Mouse (Mus musculus): ENCODE results near the gene Mapk8. TPM values are rescaled to one million over a fixed set of nuclear protein-coding genes. Genes with fewer than 3 reads are reported as not detected.

Mapk8 gene
- polyA plus RNA-seq, 1 experiment from 2014 or later = 31.9 TPM

DNA sequence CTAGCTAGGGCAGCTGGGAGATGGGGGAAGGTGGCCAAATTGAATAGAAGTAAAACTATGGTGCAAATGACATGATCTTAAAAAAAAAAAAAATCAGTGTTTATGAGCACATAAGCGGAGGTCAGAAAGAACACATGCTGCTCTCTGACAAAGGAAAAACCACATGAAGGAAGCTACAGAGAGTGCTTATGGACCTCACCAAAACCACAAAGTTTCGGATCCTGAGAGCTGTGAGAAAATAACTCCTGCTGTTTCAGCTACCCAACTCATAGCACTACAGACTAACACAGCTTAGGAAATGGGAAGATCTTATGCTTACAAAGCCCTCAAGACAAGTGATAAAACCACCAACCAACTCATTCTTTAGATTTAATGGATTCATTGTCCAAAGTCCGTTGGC is 46.9 kb downstream of the Mapk8 start:
- POLR2A ChIA-PET = no interaction called here
- CTCF ChIA-PET = no interaction called here
- no peak for TF ChIP-seq CTCF (IDR thresholded peaks at IDR 0.05)
- H3K27me3 ChIP-seq = no peaks in the 10 kb centered on the region
- in situ Hi-C loops (cut with MboI; ENCODE audit: low pct_unique_long_range_greater_than_20kb) = no loop called here
- no peak for ATAC-seq
- no peak for DNase-seq (ENCODE audit: low read depth, low spot score)

- CTCF ChIA-PET = interaction anchor here (1.0 to 1.7 kb wide), 4 partner anchors 12 to 40 kb away, joined by 3 to 4 read pairs (median 4); no protein-coding TSS in a partner anchor
- in situ Hi-C loops (cut with MboI; ENCODE audit: low pct_unique_long_range_greater_than_20kb) = no loop called here
- no peak for TF ChIP-seq CTCF (IDR thresholded peaks at IDR 0.05)
- ATAC-seq (no peak), DNase-seq (ENCODE audit: low read depth, low spot score) (no peak)
- no peaks in the 10 kb centered on the region for H3K27me3 ChIP-seq
- POLR2A ChIA-PET = no interaction called here
These were observed 48.7 kb downstream of the Mapk8 start for GRCm38 (mm10) chr14:33398065-33398860.

DNA sequence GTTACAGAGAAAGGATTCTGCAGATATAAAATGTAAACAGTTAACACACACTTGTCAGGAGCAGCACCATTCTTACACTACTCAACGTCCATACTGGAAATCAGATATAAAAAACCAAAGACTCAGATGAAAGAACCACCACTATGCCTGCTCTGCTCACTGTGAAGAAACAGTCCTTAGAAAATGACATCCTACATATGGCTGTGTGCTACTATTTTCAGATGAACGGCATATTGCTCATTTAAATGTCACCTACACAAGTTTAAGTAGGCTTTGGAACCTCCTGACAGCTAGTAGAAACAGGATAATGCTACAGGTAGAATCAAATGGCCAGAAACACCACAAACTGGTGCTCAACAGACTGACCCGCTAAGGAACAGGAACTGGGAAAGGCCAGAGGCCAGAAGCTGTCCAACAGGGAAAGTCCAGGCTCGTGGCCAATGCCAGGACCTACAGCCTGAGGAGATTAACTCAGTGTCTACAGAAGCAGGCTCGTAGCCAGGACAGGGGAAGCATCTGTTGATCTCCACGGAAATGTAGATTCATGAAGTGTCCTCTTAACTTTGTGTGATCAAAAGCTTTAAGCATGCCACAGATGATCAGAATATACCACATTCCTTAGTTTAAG is 66.0 kb downstream of the Mapk8 start:
- ChIA-PET POLR2A (no interaction called here), CTCF (interaction anchor here (1.3 kb wide), 1 partner anchor 167 kb away, joined by 3 read pairs; the partner anchor contains the start of gene Arhgap22)
- no peak for TF ChIP-seq CTCF (IDR thresholded peaks at IDR 0.05)
- in situ Hi-C loops (cut with MboI; ENCODE audit: low pct_unique_long_range_greater_than_20kb) = loop anchor here (5.0 kb wide), 1 partner anchor 156 kb away; no protein-coding TSS in a partner anchor
- DNase-seq (ENCODE audit: low read depth, low spot score) (no peak), ATAC-seq (no peak)
- H3K27me3 ChIP-seq = no peaks in the 10 kb centered on the region

- ChIA-PET CTCF (no interaction called here), POLR2A (interaction anchor here (0.8 kb wide), 1 partner anchor 10 kb away, joined by 5 read pairs; no protein-coding TSS in a partner anchor)
- ATAC-seq = no peak
- TF ChIP-seq CTCF (IDR thresholded peaks at IDR 0.05) = no peak
- in situ Hi-C loops (cut with MboI; ENCODE audit: low pct_unique_long_range_greater_than_20kb) = no loop called here
- DNase-seq (ENCODE audit: low read depth, low spot score) = no peak
- no peaks in the 10 kb centered on the region for H3K27me3 ChIP-seq
These were observed 68.2 kb downstream of the Mapk8 start for GRCm38 (mm10) chr14:33378723-33379122.

DNA sequence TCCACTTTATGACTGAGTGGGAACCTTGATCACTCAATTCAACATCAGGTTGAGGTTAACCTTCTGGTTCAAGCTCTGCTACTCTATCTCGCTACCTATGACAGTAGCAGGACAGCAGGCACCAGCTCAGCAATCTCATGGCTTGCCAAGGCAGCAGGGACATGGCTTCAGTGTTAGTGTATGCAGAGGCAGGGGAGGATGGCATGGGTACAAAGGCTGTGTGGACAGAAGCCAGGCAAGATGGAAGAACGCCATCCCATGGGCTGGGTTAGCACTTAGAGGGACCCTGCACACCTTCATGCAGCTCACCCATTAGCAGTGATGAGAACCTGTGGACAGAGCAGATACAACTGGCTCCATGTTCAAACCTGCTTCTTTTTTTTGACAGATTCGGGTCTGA is 69.7 kb downstream of the Mapk8 start:
- CTCF ChIA-PET = no interaction called here
- ATAC-seq (no peak), DNase-seq (ENCODE audit: low read depth, low spot score) (no peak)
- POLR2A ChIA-PET = interaction anchor here (0.6 kb wide), 1 partner anchor 64 kb away, joined by 4 read pairs; no protein-coding TSS in a partner anchor
- no peak for TF ChIP-seq CTCF (IDR thresholded peaks at IDR 0.05)
- in situ Hi-C loops (cut with MboI; ENCODE audit: low pct_unique_long_range_greater_than_20kb) = no loop called here
- H3K27me3 ChIP-seq = no peaks in the 10 kb centered on the region

DNA sequence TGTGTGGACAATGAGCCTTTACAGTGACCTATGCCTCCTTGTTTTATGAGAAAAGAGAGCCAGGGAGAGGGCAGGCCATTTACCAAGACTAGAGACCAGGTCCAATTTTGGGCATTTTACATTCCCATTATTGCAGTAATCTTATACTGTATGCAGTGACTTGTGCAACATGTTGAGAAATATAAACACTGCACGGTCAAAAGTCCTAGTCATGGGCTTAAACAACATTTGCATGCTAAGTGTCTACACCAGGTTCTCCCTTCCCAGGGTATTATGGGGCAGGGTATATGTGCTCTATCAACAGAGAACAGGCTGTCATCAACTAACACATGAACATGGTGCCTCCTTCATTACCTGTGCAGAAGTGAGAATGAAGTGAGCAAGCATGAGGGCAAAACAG is 72.9 kb downstream of the Mapk8 start:
- POLR2A ChIA-PET = no interaction called here
- no peak for TF ChIP-seq CTCF (IDR thresholded peaks at IDR 0.05)
- ATAC-seq = no peak
- in situ Hi-C loops (cut with MboI; ENCODE audit: low pct_unique_long_range_greater_than_20kb) = no loop called here
- no peaks in the 10 kb centered on the region for H3K27me3 ChIP-seq
- DNase-seq (ENCODE audit: low read depth, low spot score) = no peak
- CTCF ChIA-PET = no interaction called here

DNA sequence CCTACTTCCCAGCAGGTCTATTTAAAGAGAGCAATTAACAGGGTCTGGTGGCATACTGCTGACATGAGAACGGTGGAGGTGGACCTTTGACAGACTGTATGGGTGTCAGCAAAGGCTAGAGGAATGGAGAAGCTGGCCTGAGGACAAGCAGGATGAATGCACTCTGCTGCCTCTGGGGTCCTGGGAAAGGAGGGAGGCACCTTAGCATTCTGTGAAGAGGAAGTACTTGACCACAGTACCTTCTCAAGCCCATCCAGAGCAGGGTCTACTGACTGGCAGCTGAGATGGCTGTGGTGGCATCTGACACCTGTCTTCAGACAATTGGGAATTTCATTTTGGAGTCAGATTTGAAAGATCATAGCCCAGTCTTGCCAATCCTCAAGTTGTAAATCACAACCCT is 73.7 kb downstream of the Mapk8 start:
- H3K27me3 ChIP-seq = no peaks in the 10 kb centered on the region
- ATAC-seq (no peak), DNase-seq (ENCODE audit: low read depth, low spot score) (no peak)
- in situ Hi-C loops (cut with MboI; ENCODE audit: low pct_unique_long_range_greater_than_20kb) = no loop called here
- POLR2A ChIA-PET = no interaction called here
- CTCF ChIA-PET = no interaction called here
- TF ChIP-seq CTCF (IDR thresholded peaks at IDR 0.05) = no peak

DNA sequence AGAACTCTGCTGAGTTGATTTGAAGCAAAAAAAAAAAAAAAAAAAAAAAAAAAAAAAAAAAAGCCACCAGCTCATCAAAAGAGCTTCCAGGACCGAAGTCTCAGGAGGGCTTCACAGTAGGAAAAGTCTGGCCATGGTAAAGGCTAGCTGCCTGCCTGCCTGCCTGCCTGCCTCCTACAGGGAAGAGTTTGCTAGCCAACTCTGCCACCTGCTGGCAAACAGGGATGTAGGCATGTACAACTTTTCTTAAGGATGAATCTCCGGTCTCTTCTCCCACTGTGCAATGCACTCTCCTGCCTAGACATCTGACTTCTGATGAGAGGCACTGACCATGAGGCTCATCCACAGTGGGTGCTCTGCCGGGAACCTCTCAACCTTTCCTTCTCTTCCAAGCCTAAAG is 75.7 kb downstream of the Mapk8 start:
- in situ Hi-C loops (cut with MboI; ENCODE audit: low pct_unique_long_range_greater_than_20kb) = no loop called here
- TF ChIP-seq CTCF (IDR thresholded peaks at IDR 0.05) = no peak
- ChIA-PET POLR2A (interaction anchor here (0.6 to 1.2 kb wide), 2 partner anchors 12 to 56 kb away, joined by 3 to 4 read pairs; no protein-coding TSS in a partner anchor), CTCF (interaction anchor here (0.6 to 1.9 kb wide), 9 partner anchors 10 to 270 kb away, joined by 3 to 7 read pairs (median 3); partner anchors contain the start of gene Arhgap22)
- peak; percentile 15 for DNase-seq (ENCODE audit: low read depth, low spot score)
- no peaks in the 10 kb centered on the region for H3K27me3 ChIP-seq
- ATAC-seq = peak; percentile 57

DNA sequence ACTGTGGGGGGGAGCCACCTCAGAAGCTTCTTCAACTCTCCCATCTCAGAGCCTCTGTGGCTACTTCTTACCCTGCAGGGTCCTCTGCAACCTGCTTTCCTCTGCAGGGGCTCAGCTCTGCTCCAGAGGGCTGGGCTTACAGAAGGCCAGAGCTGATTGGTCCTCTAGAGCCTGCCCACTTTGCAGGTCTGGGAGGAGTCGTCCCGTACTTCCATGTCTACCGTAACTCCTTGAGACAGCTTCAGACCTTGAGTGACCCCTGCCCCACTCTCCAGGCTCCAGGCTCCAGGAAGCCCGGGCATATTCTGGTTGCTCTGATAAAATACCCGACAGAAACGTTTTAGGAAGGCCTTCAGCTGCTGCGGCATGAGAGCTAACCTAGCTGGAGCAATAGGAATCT is 76.9 kb downstream of the Mapk8 start:
- DNase-seq (ENCODE audit: low read depth, low spot score) (no peak), ATAC-seq (no peak)
- no peak for TF ChIP-seq CTCF (IDR thresholded peaks at IDR 0.05)
- H3K27me3 ChIP-seq = no peaks in the 10 kb centered on the region
- ChIA-PET CTCF (interaction anchor here (0.9 to 1.9 kb wide), 6 partner anchors 11 to 163 kb away, joined by 3 to 7 read pairs (median 4); partner anchors contain the start of gene Arhgap22), POLR2A (interaction anchor here (1.2 kb wide), 1 partner anchor 11 kb away, joined by 4 read pairs; no protein-coding TSS in a partner anchor)
- in situ Hi-C loops (cut with MboI; ENCODE audit: low pct_unique_long_range_greater_than_20kb) = no loop called here

DNA sequence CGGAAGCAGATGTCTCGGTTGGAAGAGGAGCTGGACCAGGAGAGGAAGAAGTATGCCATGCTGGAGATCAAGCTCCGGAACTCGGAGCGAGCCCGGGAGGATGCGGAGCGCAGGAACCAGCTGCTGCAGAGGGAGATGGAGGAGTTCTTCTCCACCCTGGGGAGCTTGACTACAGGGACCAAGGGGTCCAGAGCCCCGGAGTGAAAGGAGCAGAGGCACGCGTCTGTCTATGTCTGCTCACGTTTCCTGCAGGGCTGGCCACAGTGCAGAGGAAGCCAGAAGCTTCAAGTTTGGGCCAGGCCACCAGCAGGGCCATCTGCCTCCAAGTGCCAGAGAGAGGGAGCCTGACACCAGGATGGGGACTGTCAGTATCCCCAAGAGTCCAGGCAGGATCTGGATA is 77.6 kb downstream of the Mapk8 start:
- in situ Hi-C loops (cut with MboI; ENCODE audit: low pct_unique_long_range_greater_than_20kb) = loop anchor here (5.0 to 10.0 kb wide), 2 partner anchors 55 to 157 kb away; partner anchors contain the start of gene Arhgap22
- ATAC-seq (no peak), DNase-seq (ENCODE audit: low read depth, low spot score) (no peak)
- TF ChIP-seq CTCF (IDR thresholded peaks at IDR 0.05) = no peak
- POLR2A ChIA-PET = no interaction called here
- H3K27me3 ChIP-seq = no peaks in the 10 kb centered on the region
- CTCF ChIA-PET = interaction anchor here (0.9 to 1.9 kb wide), 3 partner anchors 47 to 162 kb away, joined by 3 to 7 read pairs (median 3); no protein-coding TSS in a partner anchor

All from Patski (cell line).